Mouse (Mus musculus) lung, postnatal 4 days (tissue): ENCODE measurements around the gene Atp2a2.
A peak's percentile ranks its signal among the peaks of the same experiment; 100 is the strongest.

Experiments used
- DNase-seq, 2 experiments: peaks; one replicate each; pipeline ENCODE4 v3.0.0; 2021

The Atp2a2 gene

DNA sequence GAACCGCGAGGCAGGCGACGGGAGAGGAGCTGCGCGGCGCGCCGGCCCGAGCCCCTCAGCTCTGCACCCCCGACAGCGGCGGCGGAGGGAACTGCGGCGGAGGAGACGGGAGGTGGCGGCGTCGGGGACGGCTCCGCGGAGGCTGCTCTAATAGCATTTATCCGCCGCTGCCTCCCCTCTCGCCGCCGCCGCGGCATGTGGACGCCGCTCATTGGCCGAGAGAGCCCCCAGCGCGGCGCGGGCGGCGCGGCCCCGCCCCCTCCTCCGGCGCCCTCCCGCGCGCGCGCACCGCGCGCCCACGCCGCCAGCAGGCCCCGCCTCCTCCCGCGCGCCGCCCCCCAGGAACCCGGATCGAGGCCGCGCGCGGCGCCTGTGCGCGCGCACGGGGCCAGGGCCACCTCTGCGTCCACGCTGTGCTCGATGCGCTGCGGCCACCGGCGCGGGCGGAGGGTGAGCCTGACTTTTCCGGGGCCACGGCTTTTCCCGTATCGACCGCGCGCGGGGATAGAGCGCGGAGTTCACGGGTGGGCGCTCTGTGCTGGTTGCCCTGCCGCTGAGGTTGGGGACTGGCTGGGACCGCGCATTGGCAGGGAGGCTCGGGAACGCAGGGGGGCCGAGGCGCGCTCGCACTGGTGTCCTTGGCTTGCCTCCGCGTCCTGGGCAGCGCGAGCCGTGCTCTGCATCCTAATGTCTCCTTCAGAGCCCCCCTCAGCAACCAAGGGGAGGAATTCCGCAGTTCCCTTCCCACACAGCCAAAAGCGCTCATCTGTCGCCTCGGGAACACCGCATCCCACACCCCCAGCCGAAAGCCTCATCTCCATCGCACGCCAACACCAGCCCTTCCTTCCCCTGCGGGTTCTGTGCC lies at the start of gene Atp2a2:
TSS of gene Atp2a2 (minus strand) at position 149 of the 865 bp plus-strand sequence.
- peak; percentile 93 to 96 for DNase-seq

DNA sequence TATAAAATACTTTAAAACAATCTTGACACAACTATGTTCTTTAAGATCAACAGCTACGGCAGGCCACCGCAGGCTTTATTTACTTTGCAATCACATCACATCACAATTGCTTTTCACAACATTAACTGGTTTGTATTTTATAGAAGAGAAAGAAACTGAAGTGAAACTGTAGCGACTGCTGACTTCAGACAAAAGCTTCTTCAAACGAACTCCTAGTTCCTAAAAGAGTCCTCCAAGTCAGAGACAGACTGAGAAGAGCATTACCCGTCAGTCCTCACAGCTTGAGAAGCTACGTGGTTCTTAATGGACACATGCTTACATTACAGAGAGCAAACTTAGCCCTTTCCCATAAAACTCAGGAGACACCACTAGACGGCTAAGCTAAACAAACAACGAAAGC lies 48.4 kb upstream of the Atp2a2 start:
- no peak for DNase-seq

GRCm38 (mm10) chr5:122548671-122549070 lies 46.6 kb upstream of the Atp2a2 start:
- peak; percentile 52 to 57 for DNase-seq

- DNase-seq: no peak
Measured at GRCm38 (mm10) chr5:122547810-122548209, 45.8 kb upstream of the Atp2a2 start.

DNA sequence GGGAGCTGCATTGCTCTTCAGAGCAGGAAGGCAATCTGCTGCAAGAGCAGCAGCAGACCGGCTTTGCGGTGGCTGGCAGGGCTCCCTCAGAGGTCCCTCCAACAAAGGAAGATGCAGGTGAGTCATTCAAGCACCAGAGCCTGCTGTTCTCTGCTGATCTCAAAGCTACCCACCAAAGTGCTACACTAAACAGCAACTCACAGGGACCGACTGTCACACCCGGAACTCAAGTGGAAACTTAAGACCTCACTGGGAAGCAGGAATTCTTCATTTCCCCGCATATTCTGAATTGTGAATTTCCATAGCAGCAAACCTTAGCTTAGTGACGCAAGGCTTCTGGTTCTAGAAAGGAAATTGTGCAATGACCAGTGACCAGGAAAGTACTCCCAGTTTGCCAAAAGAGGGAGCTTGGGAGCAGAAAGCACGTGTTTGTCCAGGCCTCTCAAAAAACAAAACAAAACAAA lies 45.3 kb upstream of the Atp2a2 start:
- DNase-seq: peak; percentile 67 to 75

DNA sequence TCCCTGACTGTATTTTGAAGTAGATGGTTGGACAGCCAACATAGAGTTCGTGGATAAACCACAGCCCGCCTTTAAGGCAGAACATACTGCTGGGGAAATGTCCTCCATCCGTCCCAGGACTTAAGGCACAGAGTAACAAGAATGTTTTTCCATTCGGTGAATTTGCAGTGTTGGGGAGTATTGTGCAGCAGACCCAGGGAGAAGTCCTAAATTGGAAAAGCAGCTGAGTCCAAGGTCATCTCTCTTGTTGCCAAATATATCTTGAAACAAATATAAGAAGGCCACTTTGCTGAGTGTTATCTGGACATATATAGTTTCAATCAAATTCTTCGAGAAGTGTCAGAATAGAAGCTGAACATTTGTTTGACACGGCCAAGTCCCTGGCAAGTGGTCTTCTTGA lies 41.4 kb upstream of the Atp2a2 start:
- no peak for DNase-seq

- DNase-seq: no peak
Measured at GRCm38 (mm10) chr5:122541871-122542270, 39.8 kb upstream of the Atp2a2 start.

DNA sequence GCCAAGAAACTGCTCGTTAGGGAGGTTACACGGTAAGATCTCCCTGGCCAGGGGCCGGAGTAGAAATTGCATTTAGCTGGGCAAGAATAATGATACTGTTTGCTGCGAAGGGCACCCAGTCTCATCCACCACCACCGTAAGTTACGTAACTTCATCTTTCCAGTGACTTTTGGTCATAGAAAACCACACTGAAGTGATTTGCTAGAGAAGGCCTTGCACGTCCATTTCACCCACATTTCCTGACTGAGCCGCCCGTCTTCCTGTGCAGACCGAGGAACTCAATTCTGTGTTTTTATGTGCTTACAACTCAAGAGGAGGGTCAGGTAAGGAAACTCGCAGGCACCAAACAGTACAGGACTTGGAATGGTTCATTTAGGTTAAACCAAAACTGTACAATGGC lies 36.1 kb upstream of the Atp2a2 start:
- DNase-seq: no peak

GRCm38 (mm10) chr5:122537654-122538053 lies 35.6 kb upstream of the Atp2a2 start:
- DNase-seq: no peak

GRCm38 (mm10) chr5:122533884-122534283 lies 31.9 kb upstream of the Atp2a2 start:
- DNase-seq: no peak

- DNase-seq: no peak
Measured at GRCm38 (mm10) chr5:122529913-122530604, 28.0 kb upstream of the Atp2a2 start.

DNA sequence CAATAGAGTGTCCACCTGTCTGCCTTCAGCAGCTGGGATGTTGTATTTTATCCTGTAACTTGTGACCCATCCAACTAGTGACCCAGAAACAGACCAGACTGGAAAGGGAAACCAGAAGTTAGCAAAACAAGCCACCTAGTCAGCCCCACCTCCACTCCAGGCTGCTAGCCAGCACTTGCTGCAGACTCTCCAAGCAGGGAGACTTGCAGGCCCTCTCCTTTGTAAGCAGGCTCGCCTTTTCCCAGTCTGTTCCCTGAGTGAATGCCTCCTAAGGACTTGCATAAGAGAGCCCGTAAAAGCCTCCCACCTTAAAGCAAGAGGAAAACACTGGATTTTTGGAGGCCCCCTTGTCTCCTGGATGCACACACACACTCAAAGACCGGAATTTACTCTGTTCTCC lies 27.3 kb upstream of the Atp2a2 start:
- DNase-seq: peak; percentile 47 to 74

DNA sequence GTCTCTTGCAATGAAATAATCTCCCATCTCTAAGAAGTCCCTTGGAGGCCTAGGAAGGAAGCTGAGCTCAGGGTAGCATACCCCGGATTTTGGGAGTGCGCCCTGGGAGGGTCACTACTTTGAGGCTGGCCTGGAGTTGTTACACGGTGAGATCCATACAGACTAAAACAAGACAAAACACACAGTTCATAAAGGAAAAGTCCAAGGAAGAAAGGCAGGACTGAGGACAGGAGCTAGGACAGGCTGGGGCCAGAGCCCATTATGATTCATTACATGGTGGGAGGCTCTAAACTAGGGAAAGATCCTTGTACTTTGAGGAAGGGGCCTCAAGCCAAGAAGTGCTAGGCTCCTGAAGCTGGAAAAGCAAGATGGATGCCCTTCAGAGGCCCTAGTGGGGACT lies 26.6 kb upstream of the Atp2a2 start:
- DNase-seq: no peak

GRCm38 (mm10) chr5:122527761-122528160 lies 25.7 kb upstream of the Atp2a2 start:
- no peak for DNase-seq

DNA sequence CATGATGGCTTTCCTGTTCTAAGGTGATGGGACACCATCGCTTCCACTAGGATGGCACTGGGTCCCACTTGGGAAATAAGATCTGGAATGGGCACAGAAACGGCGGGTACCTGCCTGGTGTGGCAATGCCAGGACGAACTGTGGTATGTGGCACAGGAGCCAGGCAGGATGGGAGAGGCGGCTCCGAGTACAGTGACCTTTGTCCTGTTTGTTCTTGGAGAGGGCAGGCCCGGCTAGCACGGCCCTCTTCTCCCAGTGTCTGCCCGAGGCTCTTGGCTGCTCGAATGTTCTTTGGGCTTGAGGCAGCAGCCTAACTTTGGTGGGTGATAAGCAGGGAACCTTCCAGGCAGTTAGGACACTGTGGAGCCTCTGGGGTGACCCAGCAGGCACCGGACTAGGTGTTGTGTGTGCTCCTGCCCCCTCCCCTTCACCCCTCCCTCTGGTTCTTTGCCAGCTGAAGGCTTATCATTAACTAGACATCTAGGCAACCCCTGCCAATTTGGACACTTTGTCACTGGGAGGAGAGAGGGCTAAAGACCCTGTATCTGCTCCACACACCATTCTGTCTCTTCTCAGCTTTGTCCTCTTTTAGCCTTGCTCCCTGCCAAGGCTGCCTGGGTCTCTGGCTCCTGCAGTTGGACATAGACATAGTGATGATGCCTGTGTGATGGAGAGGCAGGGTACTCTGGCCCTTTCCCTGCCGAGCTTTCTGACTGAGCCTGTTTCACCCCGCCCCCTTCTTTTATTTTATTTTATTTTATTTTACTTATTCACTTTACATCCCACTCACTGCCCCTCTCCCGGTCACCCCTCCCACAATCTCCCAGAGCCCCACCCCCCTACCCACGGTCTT lies 25.1 kb upstream of the Atp2a2 start:
- peak; percentile 45 to 68 for DNase-seq

DNA sequence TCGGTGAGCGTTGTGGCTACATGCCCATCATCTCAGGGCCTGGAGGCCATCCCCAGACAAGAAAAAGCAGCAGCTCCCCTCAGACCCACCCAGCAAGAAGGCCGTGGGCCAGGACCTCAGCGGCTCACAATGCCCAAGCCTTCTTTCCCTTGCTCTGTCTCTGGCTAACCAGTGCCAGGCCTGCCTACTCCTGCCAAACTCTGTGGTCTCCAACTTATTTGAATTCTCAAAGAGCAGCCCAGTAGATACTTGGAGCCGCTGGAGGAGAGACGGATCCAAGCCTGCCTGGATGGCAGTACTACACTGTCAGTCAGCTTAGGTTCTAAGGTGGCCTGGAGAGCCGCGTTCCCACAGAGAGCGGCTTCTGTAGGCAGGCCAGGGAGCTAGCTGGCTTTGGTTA lies 24.4 kb upstream of the Atp2a2 start:
- DNase-seq: peak in 1 of 2 experiments; percentile 34

GRCm38 (mm10) chr5:122525238-122525931 lies 23.4 kb upstream of the Atp2a2 start:
- peak in 1 of 2 experiments; percentile 59 for DNase-seq

DNA sequence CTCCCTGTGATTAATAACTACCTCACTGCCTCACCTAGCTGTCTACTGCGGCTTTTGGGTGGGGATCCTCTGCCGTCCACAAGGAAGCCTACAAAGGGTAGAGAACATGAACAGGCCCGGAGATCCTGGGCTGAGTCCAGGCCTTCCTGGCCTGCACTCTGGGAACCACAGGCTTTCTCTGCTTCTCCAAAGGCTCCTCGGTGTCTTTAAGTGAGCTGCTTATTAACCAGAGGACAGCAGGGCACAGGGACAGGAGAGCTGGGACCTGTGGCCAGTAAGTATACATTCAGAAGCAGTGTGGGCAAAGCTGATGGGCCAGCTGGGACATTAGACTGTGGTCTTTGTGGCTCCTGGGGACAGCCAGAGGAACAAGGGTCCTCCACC lies 22.8 kb upstream of the Atp2a2 start:
- no peak for DNase-seq

DNA sequence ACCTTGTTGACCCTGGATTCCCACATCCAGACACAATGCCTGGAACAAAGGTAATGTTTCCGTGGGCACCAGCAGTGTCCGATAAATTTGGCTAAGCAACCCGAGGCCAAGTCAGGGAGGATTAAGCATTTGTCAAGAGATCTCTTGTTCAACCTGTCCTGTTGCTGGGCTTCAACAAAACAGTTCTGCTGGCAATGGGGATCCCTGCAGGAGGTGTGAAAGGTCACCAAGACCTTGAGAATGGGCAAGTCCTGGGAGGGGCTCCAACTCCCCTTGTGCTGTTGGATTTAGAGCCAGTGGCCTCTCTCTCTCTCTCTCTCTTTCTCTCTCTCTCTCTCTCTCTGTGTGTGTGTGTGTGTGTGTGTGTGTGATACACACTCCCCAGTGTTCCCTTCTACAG lies 22.2 kb upstream of the Atp2a2 start:
- no peak for DNase-seq

GRCm38 (mm10) chr5:122521130-122521473 lies 19.1 kb upstream of the Atp2a2 start:
- no peak for DNase-seq

DNA sequence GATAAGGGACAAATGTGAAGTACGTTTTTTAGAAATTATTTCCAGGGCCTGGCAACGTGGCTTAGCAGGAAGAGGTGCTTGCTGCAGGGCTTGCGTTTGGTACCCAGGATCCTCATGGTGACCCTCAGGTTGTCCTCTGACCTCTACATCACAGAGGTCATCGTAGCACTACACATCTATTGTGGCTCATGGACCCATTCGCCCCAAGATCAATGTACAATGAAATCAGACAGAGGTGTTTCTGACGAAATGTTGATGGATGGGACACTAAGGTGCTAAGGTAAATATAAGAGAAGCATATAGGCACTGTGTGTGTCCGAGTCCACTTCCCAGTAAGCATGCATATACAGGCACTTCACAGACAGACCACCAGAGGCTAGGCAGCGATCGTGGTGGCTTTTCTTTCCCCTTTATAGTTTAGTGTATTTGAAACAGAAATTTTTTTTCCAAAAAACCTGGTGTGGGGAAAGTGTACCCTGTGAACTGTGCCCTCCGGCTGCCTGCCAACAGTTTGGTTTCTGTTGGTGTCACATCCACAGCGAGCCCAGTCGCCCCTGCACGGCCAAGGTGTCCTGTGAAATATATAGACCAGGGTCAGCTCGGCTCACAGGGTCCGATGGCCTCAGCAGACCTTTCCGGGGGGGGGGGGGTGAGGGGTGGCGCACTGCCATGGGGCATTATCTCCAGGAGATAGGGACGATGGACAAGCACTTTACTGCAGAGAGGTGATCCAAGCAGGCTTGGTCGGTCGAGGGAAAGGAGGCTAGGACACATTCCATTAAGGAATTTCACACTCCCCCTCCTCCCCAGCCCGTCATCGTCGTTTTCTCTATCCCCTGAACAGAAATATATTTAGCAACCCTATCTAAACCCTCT lies 18.5 kb upstream of the Atp2a2 start:
- DNase-seq: no peak
